Mouse (Mus musculus): ENCODE results near the gene Tesk1. TPM values are rescaled to one million over a fixed set of nuclear protein-coding genes. Genes with fewer than 3 reads are reported as not detected.

The Tesk1 gene
- 62.0 and 67.6 TPM in 2 replicates for polyA plus RNA-seq (2012)

GRCm38 (mm10) chr4:43441639-43442038 lies at the start of gene Tesk1:
TSS of gene Tesk1 (plus strand) at chr4:43441939.

GRCm38 (mm10) chr4:43428946-43429345 lies 12.8 kb upstream of the Tesk1 start, which contains the start of gene Fam166b:
TSS of gene Fam166b (minus strand) at chr4:43429134.

GRCm38 (mm10) chr4:43454041-43454836 lies 12.5 kb downstream of the Tesk1 start, which contains the start of gene Cd72:
TSS of gene Cd72 (minus strand) at chr4:43454628.

GRCm38 (mm10) chr4:43483535-43484091 lies 41.9 kb downstream of the Tesk1 start, which contains the start of gene Sit1:
TSS of gene Sit1 (minus strand) at chr4:43483734.

GRCm38 (mm10) chr4:43492821-43493185 lies 51.1 kb downstream of the Tesk1 start, which contains the start of gene Ccdc107:
TSS of gene Ccdc107 (plus strand) at chr4:43492900.

Other genes starting within 250 kb of the Tesk1 start
- gene Atp8b5, start 174.8 kb upstream of the Tesk1 start, polyA plus RNA-seq (2012): 0.01 and 0.09 TPM in 2 replicates
- gene Rusc2, start 60.0 kb upstream of the Tesk1 start, polyA plus RNA-seq (2012): 6.3 and 7.3 TPM in 2 replicates
- not detected in 2 replicates for gene Fam166b, start 12.8 kb upstream of the Tesk1 start, polyA plus RNA-seq (2012)
- 19.2 and 28.2 TPM in 2 replicates for gene Cd72, start 12.7 kb downstream of the Tesk1 start, polyA plus RNA-seq (2012)
- 0.63 and 1.5 TPM in 2 replicates for gene Sit1, start 41.8 kb downstream of the Tesk1 start, polyA plus RNA-seq (2012)
- gene Ccdc107, start 51.0 kb downstream of the Tesk1 start, polyA plus RNA-seq (2012): 89.2 and 116 TPM in 2 replicates
- gene Arhgef39, start 57.8 kb downstream of the Tesk1 start, polyA plus RNA-seq (2012): 24.6 and 38.5 TPM in 2 replicates
- 6.6 and 7.2 TPM in 2 replicates for gene Car9, start 65.0 kb downstream of the Tesk1 start, polyA plus RNA-seq (2012)
- 4.0 and 10.1 TPM in 2 replicates for gene Tpm2, start 81.8 kb downstream of the Tesk1 start, polyA plus RNA-seq (2012)
- 2.3 and 3.2 TPM in 2 replicates for gene Creb3, start 120.4 kb downstream of the Tesk1 start, polyA plus RNA-seq (2012)
- 173 and 201 TPM in 2 replicates for gene Tln1, start 120.8 kb downstream of the Tesk1 start, polyA plus RNA-seq (2012)
- 59.2 and 71.3 TPM in 2 replicates for gene Rgp1, start 136.8 kb downstream of the Tesk1 start, polyA plus RNA-seq (2012)
- gene Gba2, start 136.9 kb downstream of the Tesk1 start, polyA plus RNA-seq (2012): 11.5 and 13.7 TPM in 2 replicates
- gene Msmp, start 142.6 kb downstream of the Tesk1 start, polyA plus RNA-seq (2012): not detected in 2 replicates
- 2.0 and 2.3 TPM in 2 replicates for gene Npr2, start 190.0 kb downstream of the Tesk1 start, polyA plus RNA-seq (2012)
- gene Spag8, start 211.7 kb downstream of the Tesk1 start, polyA plus RNA-seq (2012): 0.26 and 0.36 TPM in 2 replicates
- 44.6 and 61.0 TPM in 2 replicates for gene Hint2, start 214.5 kb downstream of the Tesk1 start, polyA plus RNA-seq (2012)
- gene Tmem8b, start 227.0 kb downstream of the Tesk1 start, polyA plus RNA-seq (2012): 4.2 and 6.7 TPM in 2 replicates
- gene Fam221b, start 227.2 kb downstream of the Tesk1 start, polyA plus RNA-seq (2012): 0.07 and 0.22 TPM in 2 replicates

Data from megakaryocyte-erythroid progenitor cell, adult 5 weeks (primary cell).